Mouse (Mus musculus): ENCODE data around the gene Cyp2f2. TPM values are rescaled to one million over a fixed set of nuclear protein-coding genes. Genes with fewer than 3 reads are reported as not detected.

Gene Cyp2f2
- total RNA-seq, 4 experiments from 2014 or later: 4.1 to 631 (median 184) TPM

- no peak for DNase-seq
These were observed 36.3 kb downstream of the Cyp2f2 start for GRCm38 (mm10) chr7:27156005-27156404.

GRCm38 (mm10) chr7:27158171-27158570, 38.5 kb downstream of the Cyp2f2 start:
- no peak for DNase-seq

GRCm38 (mm10) chr7:27159256-27159655, 39.5 kb downstream of the Cyp2f2 start:
- DNase-seq: no peak

GRCm38 (mm10) chr7:27159882-27160281, 40.2 kb downstream of the Cyp2f2 start:
- peak; percentile 84 for DNase-seq

GRCm38 (mm10) chr7:27160921-27161320, 41.2 kb downstream of the Cyp2f2 start:
- DNase-seq: no peak

GRCm38 (mm10) chr7:27161744-27162143, 42.0 kb downstream of the Cyp2f2 start:
- DNase-seq: peak; percentile 61

- no peak for DNase-seq
These were observed 43.2 kb downstream of the Cyp2f2 start for GRCm38 (mm10) chr7:27162780-27163449.

GRCm38 (mm10) chr7:27163450-27163805, 43.7 kb downstream of the Cyp2f2 start:
- DNase-seq: no peak

- peak; percentile 75 for DNase-seq
These were observed 44.6 kb downstream of the Cyp2f2 start for GRCm38 (mm10) chr7:27164112-27164947.

- peak; percentile 87 for DNase-seq
These were observed 45.4 kb downstream of the Cyp2f2 start for GRCm38 (mm10) chr7:27165007-27165655.

GRCm38 (mm10) chr7:27165696-27166095, 46.0 kb downstream of the Cyp2f2 start:
- DNase-seq: no peak

- DNase-seq: peak; percentile 89
These were observed 46.5 kb downstream of the Cyp2f2 start for GRCm38 (mm10) chr7:27166229-27166613.

GRCm38 (mm10) chr7:27166614-27167474, 47.1 kb downstream of the Cyp2f2 start, which contains the start of gene Egln2:
Gene Egln2 (minus strand): TSS chr7:27166802.
- DNase-seq: peak; percentile 93

- DNase-seq: no peak
These were observed 47.9 kb downstream of the Cyp2f2 start for GRCm38 (mm10) chr7:27167475-27168094.

GRCm38 (mm10) chr7:27168371-27168770, 48.7 kb downstream of the Cyp2f2 start:
- DNase-seq: no peak

- no peak for DNase-seq
These were observed 51.3 kb downstream of the Cyp2f2 start for GRCm38 (mm10) chr7:27170981-27171380.

GRCm38 (mm10) chr7:27174496-27174895, 54.8 kb downstream of the Cyp2f2 start:
- DNase-seq: no peak

- DNase-seq: no peak
These were observed 55.2 kb downstream of the Cyp2f2 start for GRCm38 (mm10) chr7:27174896-27175295.

GRCm38 (mm10) chr7:27177942-27178323, 58.2 kb downstream of the Cyp2f2 start:
- DNase-seq: no peak

- DNase-seq: peak; percentile 100
These were observed 58.9 kb downstream of the Cyp2f2 start, which contains the start of gene Rab4b for GRCm38 (mm10) chr7:27178324-27179216. Gene Rab4b (minus strand): TSS chr7:27178896.
